Mouse (Mus musculus): Measurements from ENCODE around the gene Nfatc4.

The Nfatc4 gene

GRCm38 (mm10) chr14:55822435-55822990, 431 bp upstream of the Nfatc4 start:
- peak; percentile 88 for DNase-seq

GRCm38 (mm10) chr14:55824001-55824480, 1.1 kb downstream of the Nfatc4 start:
- peak; percentile 63 for DNase-seq

GRCm38 (mm10) chr14:55824481-55825215, 1.7 kb downstream of the Nfatc4 start:
- peak; percentile 57 for DNase-seq

- no peak for DNase-seq
Observed at GRCm38 (mm10) chr14:55825216-55826051, 2.5 kb downstream of the Nfatc4 start.

- DNase-seq, result no peak
Observed at GRCm38 (mm10) chr14:55826142-55826541, 3.2 kb downstream of the Nfatc4 start.

DNA sequence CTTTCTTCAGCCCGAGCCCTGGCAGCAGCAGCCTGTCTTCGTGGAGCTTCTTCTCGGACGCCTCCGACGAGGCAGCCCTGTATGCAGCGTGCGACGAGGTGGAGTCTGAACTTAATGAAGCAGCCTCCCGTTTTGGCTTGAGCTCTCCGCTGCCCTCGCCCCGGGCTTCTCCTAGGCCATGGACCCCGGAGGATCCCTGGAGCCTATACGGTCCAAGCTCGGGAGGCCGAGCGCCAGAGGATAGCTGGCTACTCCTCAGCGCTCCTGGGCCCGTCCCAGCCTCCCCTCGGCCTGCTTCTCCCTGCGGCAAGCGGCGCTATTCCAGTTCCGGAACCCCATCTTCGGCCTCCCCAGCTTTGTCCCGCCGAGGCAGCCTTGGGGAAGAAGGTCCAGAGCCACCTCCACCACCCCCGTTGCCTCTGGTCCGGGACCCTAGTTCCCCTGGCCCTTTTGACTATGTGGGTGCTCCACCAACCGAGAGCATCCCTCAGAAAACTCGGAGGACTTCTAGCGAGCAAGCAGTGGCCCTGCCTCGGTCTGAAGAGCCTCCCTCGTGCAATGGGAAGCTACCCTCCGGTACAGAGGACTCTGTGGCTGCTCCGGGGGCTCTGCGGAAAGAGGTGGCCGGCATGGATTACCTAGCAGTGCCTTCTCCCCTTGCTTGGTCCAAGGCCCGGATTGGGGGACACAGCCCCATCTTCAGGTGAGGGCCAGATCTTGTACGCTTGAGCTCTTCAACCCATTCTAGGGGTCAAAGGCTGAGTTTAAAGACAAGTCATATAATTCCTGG, 3.8 kb downstream of the Nfatc4 start:
- no peak for DNase-seq

DNA sequence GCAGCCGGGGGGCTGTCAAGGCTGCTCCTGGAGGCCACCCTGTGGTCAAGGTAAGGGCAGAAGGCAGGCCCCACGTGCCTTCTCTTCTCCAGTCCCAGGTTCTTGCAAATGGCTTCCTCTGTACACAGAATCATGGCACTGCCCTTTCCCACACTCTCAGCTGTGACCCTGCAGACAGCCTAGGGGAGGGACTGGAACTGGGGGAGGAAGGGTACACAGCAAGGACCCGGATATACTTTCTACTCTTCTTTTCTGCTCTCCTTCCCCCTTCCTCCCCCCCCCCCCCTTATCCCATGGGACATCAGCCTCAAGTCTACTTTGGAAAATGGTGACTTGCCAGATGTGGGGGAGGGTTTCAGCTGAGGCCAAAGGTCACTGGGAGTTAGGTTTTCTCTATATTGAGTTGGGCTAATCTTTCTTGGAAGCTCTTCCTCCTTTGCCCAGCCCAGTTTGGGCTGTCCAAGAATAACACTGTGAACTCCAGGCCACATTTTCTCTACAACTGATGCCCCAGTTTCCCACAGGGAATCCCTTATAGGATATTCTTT, 5.8 kb downstream of the Nfatc4 start:
- DNase-seq, result no peak

DNA sequence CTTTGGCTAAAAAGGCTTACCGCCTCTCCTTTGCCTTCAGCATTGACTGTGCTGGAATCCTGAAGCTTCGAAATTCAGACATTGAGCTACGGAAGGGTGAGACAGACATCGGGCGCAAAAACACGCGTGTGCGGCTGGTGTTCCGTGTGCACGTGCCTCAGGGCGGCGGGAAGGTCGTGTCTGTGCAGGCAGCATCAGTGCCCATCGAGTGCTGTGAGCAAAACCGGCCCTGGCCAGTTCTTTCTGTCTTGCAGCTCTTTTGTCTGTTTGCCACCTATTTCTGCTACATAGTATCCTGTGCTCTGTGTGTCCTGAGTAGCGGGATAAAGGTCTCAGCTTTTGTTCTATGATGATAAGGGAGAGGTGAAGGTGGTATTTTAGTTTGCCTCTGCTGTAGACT, 6.9 kb downstream of the Nfatc4 start:
- no peak for DNase-seq

GRCm38 (mm10) chr14:55830331-55830730, 7.4 kb downstream of the Nfatc4 start:
- DNase-seq, result no peak

DNA sequence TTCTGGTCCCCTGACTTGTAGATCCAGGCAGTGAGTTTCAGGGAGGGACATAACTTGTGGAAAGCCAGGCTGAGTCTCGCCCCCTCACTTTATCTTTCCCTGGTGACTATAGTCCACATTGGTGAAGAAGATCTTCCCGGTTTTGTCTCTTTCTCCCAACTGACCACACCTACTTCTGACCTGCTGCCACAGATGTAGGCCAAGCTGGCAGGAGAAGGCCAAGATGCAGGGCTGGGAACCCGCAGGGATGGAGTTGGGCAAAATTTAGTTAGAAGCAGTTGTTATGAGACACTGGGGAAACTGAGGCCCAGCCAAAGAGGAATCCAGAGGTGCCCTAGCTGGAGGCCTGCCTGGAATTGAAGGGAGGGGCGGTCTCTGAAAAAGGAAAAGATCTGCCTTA, 10.2 kb downstream of the Nfatc4 start:
- DNase-seq, result no peak

DNA sequence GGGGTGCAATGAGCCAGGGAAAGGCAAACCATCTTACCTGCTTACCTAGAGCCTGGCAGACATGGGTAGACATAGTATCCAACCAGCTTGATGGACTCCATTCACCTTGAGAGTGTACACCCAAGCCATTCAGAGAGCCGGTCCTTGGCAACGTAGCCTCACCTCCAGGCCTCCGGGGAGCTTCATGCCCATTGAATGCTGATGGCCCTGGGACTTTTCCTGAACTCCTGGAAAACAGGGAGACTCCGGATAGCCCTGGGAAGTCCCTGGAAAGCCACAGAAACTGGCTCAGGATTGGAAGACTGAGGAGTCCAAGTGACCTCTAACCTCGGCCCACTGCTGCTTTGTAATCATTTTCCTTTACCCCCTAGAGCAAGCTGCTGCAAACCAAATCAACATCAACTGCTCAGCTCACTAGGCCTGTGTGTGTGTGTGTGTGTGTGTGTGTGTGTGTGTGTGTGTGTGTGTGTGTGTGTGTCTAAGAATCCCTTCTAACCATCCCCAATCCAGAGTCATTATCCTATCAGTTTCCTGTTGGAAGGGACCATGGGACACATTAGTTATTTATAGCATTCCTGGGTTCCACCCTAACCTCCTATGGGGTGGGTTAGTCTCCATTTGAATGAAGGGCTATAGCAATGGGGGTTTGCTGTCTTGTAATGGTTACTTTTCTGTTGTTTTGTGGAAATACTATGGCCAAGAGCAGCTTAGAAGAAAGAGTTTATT, 12.0 kb downstream of the Nfatc4 start:
- no peak for DNase-seq

- no peak for DNase-seq
Observed at GRCm38 (mm10) chr14:55838312-55838711, 15.4 kb downstream of the Nfatc4 start.

DNA sequence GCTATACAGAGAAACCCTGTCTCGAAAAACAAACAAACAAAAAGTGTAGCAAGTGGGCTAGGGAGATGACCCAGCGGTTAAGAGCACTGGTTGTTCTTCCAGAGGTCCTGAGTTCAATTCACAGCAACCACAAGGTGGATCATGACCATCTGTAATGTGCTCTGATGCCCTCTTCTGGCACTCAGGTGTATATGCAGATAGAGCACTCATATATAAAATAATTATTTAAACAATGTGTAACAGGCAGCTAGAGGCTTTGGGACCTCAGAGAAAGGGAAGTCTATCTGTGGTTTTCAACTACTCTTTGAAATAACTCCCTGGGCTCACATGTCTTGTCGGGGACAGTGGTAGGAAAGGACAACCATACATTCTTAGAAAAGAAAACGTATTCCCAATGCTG, 15.8 kb downstream of the Nfatc4 start:
- no peak for DNase-seq

DNA sequence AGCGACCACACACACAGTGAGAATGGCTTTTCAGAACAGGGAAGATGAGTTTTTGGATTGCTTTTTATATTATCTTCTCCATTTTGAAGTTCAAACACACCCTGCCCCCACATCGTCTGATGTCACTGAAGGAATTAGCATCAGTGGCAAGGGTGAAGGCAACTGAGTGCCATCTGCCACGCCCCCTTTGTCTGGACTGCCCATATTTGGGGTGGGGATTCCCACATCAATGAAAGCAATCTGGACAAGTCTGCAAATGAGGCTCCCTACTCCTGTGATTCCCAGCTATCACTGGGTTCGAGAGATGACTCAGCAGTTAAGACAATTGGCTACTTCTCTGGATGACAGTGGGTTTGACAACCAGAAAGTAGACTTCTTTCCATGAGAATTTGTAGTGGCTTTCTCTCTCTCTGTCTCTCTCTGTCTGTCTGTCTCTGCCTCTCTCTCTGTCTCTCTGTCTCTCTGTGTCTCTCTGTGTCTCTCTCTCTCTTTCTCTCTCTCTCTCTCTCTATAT, 18.0 kb downstream of the Nfatc4 start:
- DNase-seq, result no peak

DNA sequence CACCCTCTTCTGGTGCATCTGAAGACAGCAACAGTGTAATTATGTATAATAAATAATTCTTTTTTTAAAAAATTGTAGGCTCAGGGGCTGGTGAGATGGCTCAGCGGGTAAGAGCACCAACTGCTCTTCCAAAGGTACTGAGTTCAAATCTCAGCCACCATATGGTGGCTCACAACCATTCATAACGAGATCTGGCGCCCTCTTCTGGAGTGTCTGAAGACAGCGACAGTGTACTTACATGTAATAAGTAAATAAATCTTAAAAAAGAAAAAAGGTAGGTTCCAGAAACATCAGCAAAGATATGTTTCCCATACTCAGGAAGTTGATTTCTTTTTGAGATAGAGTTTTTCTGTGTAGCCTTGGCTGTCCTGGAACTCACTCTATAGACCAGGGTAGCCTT, 19.9 kb downstream of the Nfatc4 start:
- DNase-seq, result peak; percentile 41

DNA sequence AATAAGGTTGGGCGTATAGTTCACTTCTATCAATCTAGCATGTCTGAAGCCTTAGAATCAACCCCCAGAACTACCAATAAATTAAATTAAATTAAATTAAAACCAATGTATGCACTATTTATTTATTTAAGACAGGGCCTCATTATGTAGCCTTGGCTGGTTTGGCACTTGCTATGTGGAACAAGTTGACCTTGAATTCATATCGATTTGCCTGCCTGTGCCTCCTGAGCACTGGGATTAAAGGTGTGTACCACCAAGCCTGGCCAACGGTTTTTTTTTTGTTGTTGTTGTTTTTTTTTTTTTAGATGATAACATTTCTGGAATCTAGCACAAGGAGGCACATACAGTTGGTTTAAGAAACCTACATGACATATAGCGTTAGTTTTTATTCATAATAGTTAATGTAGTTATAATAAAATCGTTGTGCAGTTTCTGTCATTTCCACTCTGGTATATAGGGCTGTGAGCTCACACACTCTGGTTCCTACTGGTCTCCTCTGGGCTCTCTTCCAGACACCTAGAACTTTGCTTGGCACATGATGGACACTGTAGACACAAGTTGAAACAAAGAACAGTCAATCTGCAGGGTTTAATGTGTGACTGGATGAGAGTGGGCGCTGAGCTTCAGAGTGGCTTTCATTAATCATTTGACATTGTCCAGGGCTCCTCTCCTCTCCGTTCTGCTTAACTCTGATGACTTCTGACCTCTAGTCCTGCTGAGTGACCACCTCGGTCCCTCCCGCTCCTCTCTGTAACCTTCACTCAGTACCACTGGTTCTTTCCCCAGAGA, 22.8 kb downstream of the Nfatc4 start:
- no peak for DNase-seq

GRCm38 (mm10) chr14:55850885-55851284, 27.9 kb downstream of the Nfatc4 start:
- DNase-seq, result no peak

DNA sequence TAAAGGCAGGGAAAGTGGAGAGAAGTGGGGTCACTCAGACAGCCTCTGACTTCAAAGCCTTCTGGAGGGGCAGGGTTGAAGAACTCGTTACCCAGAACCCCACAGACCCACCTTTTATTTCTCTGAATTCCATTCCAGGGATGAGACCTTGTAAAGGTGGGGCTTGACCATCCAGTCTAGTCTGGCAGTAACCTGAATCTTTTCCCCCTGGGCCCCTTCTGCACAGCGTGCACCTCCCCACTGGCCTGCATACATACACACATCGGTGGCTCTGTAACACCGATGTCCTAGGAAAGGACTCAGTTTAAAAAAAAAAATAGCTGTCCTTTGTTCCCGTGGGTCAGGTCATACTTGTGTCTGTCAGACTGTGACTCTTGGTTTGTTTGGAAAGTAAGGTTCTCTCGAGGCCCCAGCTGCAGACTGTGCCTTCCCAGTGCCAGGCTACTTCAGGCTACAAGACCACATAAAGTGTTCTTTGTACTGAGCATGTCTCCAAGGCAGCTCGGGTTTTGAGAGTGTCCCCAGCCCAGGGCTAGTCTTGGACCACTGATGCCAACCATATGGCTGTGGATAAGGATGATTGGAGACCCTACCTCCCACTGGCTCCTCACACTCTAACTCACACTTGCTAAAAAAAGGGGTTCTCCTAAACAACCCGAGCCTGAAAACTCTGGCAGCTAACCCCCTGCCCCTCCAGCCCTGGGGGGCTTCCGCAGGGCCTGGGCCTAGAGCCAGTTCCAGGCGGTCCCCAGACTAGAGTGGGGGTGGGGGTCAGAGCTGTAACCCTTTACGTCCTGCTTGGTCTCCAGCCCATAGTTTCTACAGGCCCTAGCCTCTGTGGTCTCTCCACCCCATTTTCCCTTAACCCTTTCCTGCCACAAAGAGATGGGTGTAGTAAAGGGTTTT, 30.0 kb downstream of the Nfatc4 start:
- DNase-seq, result no peak

DNA sequence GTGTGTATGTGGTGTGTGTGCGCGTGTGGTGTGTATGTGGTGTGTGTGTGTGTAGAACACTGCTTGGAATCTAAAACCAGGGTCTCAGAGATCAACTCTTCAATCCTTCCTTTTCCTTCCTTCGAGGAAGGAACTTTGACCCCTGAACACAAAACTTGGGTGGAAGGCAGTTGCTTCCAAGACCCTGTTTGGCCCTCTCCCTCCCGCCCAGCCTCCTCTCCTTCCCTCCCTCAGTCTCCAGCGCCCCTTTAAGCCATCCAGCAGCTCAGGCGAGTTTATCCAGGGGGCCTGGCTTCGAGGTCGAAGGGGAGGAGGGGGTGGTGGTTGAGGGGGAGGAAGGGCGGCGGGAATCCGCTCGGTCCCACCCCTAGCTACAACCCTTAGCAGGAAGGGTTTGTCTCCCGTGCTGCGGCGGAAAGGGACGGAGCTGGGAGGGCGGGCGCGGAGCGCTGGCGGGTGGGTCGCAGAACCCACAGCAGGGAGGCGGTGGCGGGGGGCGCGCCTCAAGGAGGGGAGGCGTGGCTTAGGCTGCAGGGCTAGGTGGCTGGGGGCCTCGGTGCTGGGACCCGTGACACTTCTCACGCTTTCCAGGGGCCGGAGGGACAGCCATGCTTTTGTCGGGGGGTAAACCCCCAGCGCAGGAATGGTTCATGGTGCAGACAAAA, 30.8 kb downstream of the Nfatc4 start, which contains the start of gene Nynrin:
Gene Nynrin (plus strand): TSS at position 390 of the 665 bp plus-strand sequence.
- DNase-seq, result peak; percentile 81
